Mouse (Mus musculus) CD4-positive naive resting alpha-beta T cell, adult 76 days (primary cell): ENCODE data around the gene Acp7. TPM values are rescaled to one million over a fixed set of nuclear protein-coding genes. Genes with fewer than 3 reads are reported as not detected.

Experiments
- total RNA-seq: library from RNA; stranded (reverse); gene quantifications from one replicate; pipeline ENCODE4 v1.2.4, GENCODE M21; 2023

Gene Acp7
- not detected for total RNA-seq

DNA sequence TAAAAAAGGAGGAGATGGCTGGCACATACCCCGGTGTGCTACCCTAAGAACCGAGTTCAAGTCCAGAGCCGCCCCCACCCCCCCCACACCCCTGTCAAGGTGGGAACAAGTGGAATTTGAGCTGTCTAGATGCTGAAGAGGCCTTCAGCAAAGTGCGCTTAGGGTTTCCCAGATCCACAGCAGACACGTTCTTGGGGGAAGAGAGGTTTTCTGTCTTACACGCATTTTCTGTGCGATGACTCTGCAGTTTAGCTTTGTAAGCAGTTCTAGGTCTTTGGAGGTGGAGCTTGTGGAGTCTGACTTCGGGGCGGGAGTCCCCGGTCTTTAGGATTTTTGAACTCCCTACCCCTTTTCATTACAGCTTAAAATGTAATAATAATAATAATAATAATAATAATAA lies at the start of gene Acp7:
Acp7 (minus strand) TSS at position 260 of the 400 bp plus-strand sequence.

DNA sequence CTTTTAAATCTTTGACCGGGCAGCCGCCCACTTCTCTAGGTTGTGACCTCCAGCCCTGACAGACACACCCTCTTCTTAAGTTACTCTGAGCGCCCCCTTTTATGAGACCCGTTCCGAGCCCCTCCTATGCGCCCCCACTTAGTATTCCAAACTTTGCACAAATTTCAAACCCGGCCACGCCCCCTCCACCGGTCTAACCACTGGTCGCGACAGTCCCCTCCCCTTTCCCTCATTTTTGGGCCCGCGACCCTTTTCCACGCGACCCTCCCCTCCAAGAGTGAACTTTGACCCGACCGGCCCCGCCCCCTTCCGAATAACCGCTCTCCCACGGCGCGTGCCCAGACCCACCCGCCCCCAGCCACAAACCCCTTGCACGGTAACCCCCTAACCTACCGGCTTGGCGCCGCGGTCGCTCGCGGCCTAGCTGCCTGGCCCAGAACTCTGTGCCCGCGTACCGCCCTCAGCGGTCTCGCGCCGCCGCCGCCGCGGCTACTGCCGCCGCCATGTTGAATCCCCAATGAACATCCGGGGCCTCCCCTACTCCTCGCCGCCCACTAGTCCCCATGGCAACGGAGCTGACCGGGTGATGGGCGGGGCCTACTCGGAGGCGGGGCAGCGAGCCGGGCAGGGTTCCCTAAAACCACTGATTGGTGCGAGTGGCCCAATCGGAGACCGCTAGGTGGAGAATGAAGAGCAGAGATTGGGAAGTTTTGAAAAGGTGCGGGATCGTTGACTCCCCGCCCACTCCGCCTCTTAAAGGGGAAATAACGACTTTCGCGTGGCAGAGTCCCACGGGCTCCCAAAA lies 33.3 kb downstream of the Acp7 start, which contains the start of the genes Samd4b and Pak4:
Samd4b (minus strand) TSS at position 503 of the 805 bp plus-strand sequence.
Pak4 (minus strand) TSS at position 544 of the 805 bp plus-strand sequence.

Other genes starting within 250 kb of the Acp7 start
- gene Med29, start 238.6 kb downstream of the Acp7 start, total RNA-seq: 22.9 TPM
- gene Paf1, start 238.4 kb downstream of the Acp7 start, total RNA-seq: 150 TPM
- gene Gmfg, start 193.9 kb downstream of the Acp7 start, total RNA-seq: 274 TPM
- 1.8 TPM for gene Lrfn1, start 179.4 kb downstream of the Acp7 start, total RNA-seq
- not detected for gene Ifnl2, start 120.9 kb downstream of the Acp7 start, total RNA-seq
- not detected for gene Ifnl3, start 108.5 kb downstream of the Acp7 start, total RNA-seq
- gene Sycn, start 90.4 kb downstream of the Acp7 start, total RNA-seq: not detected
- 0.50 TPM for gene Nccrp1, start 84.1 kb downstream of the Acp7 start, total RNA-seq
- 57.6 TPM for gene Samd4b, start 33.2 kb downstream of the Acp7 start, total RNA-seq
- gene Pak4, start 33.1 kb downstream of the Acp7 start, total RNA-seq: 8.9 TPM
- gene Fbxo27, start 61.5 kb upstream of the Acp7 start, total RNA-seq: 2.4 TPM
- gene Fbxo17, start 85.5 kb upstream of the Acp7 start, total RNA-seq: 16.8 TPM
- 26.1 TPM for gene Mrps12, start 110.5 kb upstream of the Acp7 start, total RNA-seq
- 18.8 TPM for gene Sars2, start 110.7 kb upstream of the Acp7 start, total RNA-seq
- not detected for gene Ccer2, start 124.8 kb upstream of the Acp7 start, total RNA-seq
- 66.8 TPM for gene Sirt2, start 135.4 kb upstream of the Acp7 start, total RNA-seq
- gene Nfkbib, start 136.2 kb upstream of the Acp7 start, total RNA-seq: 65.7 TPM
- 108 TPM for gene Rinl, start 157.6 kb upstream of the Acp7 start, total RNA-seq
- 728 TPM for gene Hnrnpl, start 177.2 kb upstream of the Acp7 start, total RNA-seq
- 50.3 TPM for gene Ech1, start 193.9 kb upstream of the Acp7 start, total RNA-seq
- 14.5 TPM for gene Lgals4, start 202.5 kb upstream of the Acp7 start, total RNA-seq
- gene Lgals7, start 232.5 kb upstream of the Acp7 start, total RNA-seq: not detected